Mouse (Mus musculus) midbrain, embryonic 13.5 days (tissue): ENCODE results near the gene Eif4a1. TPM values are rescaled to one million over a fixed set of nuclear protein-coding genes. Genes with fewer than 3 reads are reported as not detected.

Experiments used
- ATAC-seq: fragments of 200-750 bp; cut with Nextera tagmentation; 2 replicates; pipeline ENCODE4 v1.8.0; 2017; ENCODE audit warnings: mild to moderate bottlenecking, moderate TSS enrichment, moderate library complexity
- H3K27ac ChIP-seq: fragments of 300-500 bp; sonication (generic); 2 replicates; pipeline ENCODE4 v1.5.1; 2015; ENCODE audit warnings: inconsistent platforms, mild to moderate bottlenecking, moderate library complexity
- H3K27me3 ChIP-seq: fragments of 300-500 bp; sonication (generic); 2 replicates; pipeline ENCODE4 v1.6.1; 2015; ENCODE audit warnings: mild to moderate bottlenecking, inconsistent platforms
- H3K36me3 ChIP-seq: fragments of 300-500 bp; sonication (generic); 2 replicates; pipeline ENCODE4 v1.6.1; 2015; ENCODE audit warnings: mild to moderate bottlenecking, inconsistent platforms
- H3K4me1 ChIP-seq: fragments of 300-500 bp; sonication (generic); replicated peaks from 2 replicates; pipeline ENCODE4 v1.6.1; 2015; ENCODE audit warnings: inconsistent platforms
- H3K4me2 ChIP-seq: fragments of 300-500 bp; sonication (generic); replicated peaks from 2 replicates; pipeline ENCODE4 v1.6.1; 2015; ENCODE audit warnings: moderate library complexity, mild to moderate bottlenecking, inconsistent platforms
- H3K4me3 ChIP-seq: fragments of 300-500 bp; sonication (generic); replicated peaks from 2 replicates; pipeline ENCODE4 v1.5.1; 2015; ENCODE audit warnings: mild to moderate bottlenecking, inconsistent platforms
- H3K9ac ChIP-seq: fragments of 300-500 bp; sonication (generic); replicated peaks from 2 replicates; pipeline ENCODE4 v1.6.1; 2015; ENCODE audit warnings: mild to moderate bottlenecking, inconsistent platforms
- H3K9me3 ChIP-seq: fragments of 300-500 bp; sonication (generic); 2 replicates; pipeline ENCODE4 v1.6.1; 2016; ENCODE audit warnings: mild to moderate bottlenecking, inconsistent platforms
- WGBS: fragments of 180-500 bp; shearing (Covaris S2); methylation state at CpG from one replicate; pipeline ENCODE4 v1.1.7; 2015; 5-methylcytosine and 5-hydroxymethylcytosine counted together
- polyA plus RNA-seq: library from polyadenylated mRNA; unstranded; fragments of >200 nt; fragmentation: Nextera tagmentation; extraction: Ambion mirVana; gene quantifications from 2 replicates; pipeline ENCODE4 v1.2.1, GENCODE M21; 2015

The Eif4a1 gene
- polyA plus RNA-seq, 1 experiment from 2014 or later, result 581 TPM

- Histone ChIP-seq H3K4me3 (no peak overlapping the region), H3K27ac (no peak overlapping the region), H3K4me2 (no peak overlapping the region), H3K9ac (no peak overlapping the region), H3K4me1 (peaks cover 38% of the 10 kb centered on the region), H3K9me3 (no peaks in the 10 kb centered on the region), H3K36me3 (peaks cover 9% of the 10 kb centered on the region), H3K27me3 (peaks cover 13% of the 10 kb centered on the region; the same call in 1 of the 2 replicates)
- 79% methylated on average over 12 of the region's 12 CpGs for WGBS
- no peak for ATAC-seq
Measured at GRCm38 (mm10) chr11:69684128-69684745, 12.0 kb upstream of the Eif4a1 start.

- Histone ChIP-seq H3K4me1 (peaks cover 44% of the 10 kb centered on the region), H3K4me3 (no peak overlapping the region), H3K27ac (peak overlapping the region; percentile 92; the same call in 1 of the 2 replicates), H3K4me2 (no peak overlapping the region; the same call in 1 of the 2 replicates), H3K27me3 (peaks cover 13% of the 10 kb centered on the region; the same call in 1 of the 2 replicates), H3K9ac (peak overlapping the region; percentile 64), H3K36me3 (peaks cover 11% of the 10 kb centered on the region), H3K9me3 (no peaks in the 10 kb centered on the region)
- WGBS, result 85% methylated on average over 7 of the region's 7 CpGs
- no peak for ATAC-seq
Measured at GRCm38 (mm10) chr11:69683576-69683975, 11.4 kb upstream of the Eif4a1 start.

GRCm38 (mm10) chr11:69682840-69683533 is 10.8 kb upstream of the Eif4a1 start:
- peak overlapping the region; percentile 92 for H3K27ac ChIP-seq
- peaks cover 13% of the 10 kb centered on the region; the same call in 1 of the 2 replicates for H3K27me3 ChIP-seq
- H3K9ac ChIP-seq, result peak overlapping the region; percentile 64
- H3K9me3 ChIP-seq, result no peaks in the 10 kb centered on the region
- H3K4me1 ChIP-seq, result peaks cover 46% of the 10 kb centered on the region
- peak; percentile 46 for ATAC-seq
- H3K4me2 ChIP-seq, result peak overlapping the region; percentile 98
- WGBS, result 23% methylated on average over 12 of the region's 12 CpGs
- H3K4me3 ChIP-seq, result peak overlapping the region; percentile 15
- H3K36me3 ChIP-seq, result peaks cover 17% of the 10 kb centered on the region

- Histone ChIP-seq H3K9ac (peak overlapping the region; percentile 86), H3K27ac (peak overlapping the region; percentile 92), H3K9me3 (no peaks in the 10 kb centered on the region), H3K4me3 (peak overlapping the region; percentile 78), H3K36me3 (peaks cover 24% of the 10 kb centered on the region), H3K4me1 (peaks cover 46% of the 10 kb centered on the region), H3K27me3 (peaks cover 13% of the 10 kb centered on the region; the same call in 1 of the 2 replicates), H3K4me2 (peak overlapping the region; percentile 98)
- peak; percentile 31 for ATAC-seq
- 26% methylated on average over 24 of the region's 24 CpGs for WGBS
Measured at GRCm38 (mm10) chr11:69682209-69682839, 10.1 kb upstream of the Eif4a1 start.

GRCm38 (mm10) chr11:69681314-69682208 is 9.3 kb upstream of the Eif4a1 start, which contains the start of gene Senp3:
Gene Senp3, minus strand, starts transcription at chr11:69682084.
- Histone ChIP-seq H3K9ac (peak within 1 kb of the TSS; percentile 86), H3K4me1 (peaks cover 44% of the 10 kb centered on the region)
- WGBS, result under 1% methylated on average over 79 of the region's 80 CpGs

GRCm38 (mm10) chr11:69680136-69680855 is 8.1 kb upstream of the Eif4a1 start:
- Histone ChIP-seq H3K36me3 (peaks cover 44% of the 10 kb centered on the region), H3K9me3 (no peaks in the 10 kb centered on the region), H3K4me1 (peaks cover 41% of the 10 kb centered on the region), H3K27me3 (peaks cover 5% of the 10 kb centered on the region; the same call in 1 of the 2 replicates), H3K4me2 (peak overlapping the region; percentile 98), H3K27ac (no peak overlapping the region), H3K4me3 (peak overlapping the region; percentile 78), H3K9ac (peak overlapping the region; percentile 86; the same call in 1 of the 2 replicates)
- ATAC-seq, result no peak
- 94% methylated on average over 30 of the region's 30 CpGs for WGBS

More at GRCm38 (mm10) chr11:69681314-69682208, 9.3 kb upstream of the Eif4a1 start, which contains the start of gene Senp3:
- no peaks in the 10 kb centered on the region for H3K9me3 ChIP-seq
- H3K36me3 ChIP-seq, result peaks cover 32% of the 10 kb centered on the region
- peak within 1 kb of the TSS; percentile 92 for H3K27ac ChIP-seq
- H3K4me3 ChIP-seq, result peak within 1 kb of the TSS; percentile 78
- peaks cover 6% of the 10 kb centered on the region; the same call in 1 of the 2 replicates for H3K27me3 ChIP-seq
- peak; percentile 98 for ATAC-seq
- peak within 1 kb of the TSS; percentile 98 for H3K4me2 ChIP-seq

GRCm38 (mm10) chr11:69679144-69679543 is 6.9 kb upstream of the Eif4a1 start:
- H3K9ac ChIP-seq, result no peak overlapping the region
- peaks cover 41% of the 10 kb centered on the region for H3K4me1 ChIP-seq
- no peak overlapping the region for H3K4me2 ChIP-seq
- no peaks in the 10 kb centered on the region for H3K9me3 ChIP-seq
- 100% methylated on average over 2 of the region's 2 CpGs for WGBS
- H3K27ac ChIP-seq, result no peak overlapping the region
- peaks cover 56% of the 10 kb centered on the region for H3K36me3 ChIP-seq
- H3K27me3 ChIP-seq, result no peaks in the 10 kb centered on the region
- ATAC-seq, result no peak
- no peak overlapping the region for H3K4me3 ChIP-seq

GRCm38 (mm10) chr11:69671726-69672124 is 498 bp downstream of the Eif4a1 start:
- peak; percentile 14 for ATAC-seq
- Histone ChIP-seq H3K4me2 (peak overlapping the region; percentile 84), H3K9ac (peak overlapping the region; percentile 99), H3K27me3 (no peaks in the 10 kb centered on the region), H3K4me3 (peak overlapping the region; percentile 76), H3K36me3 (peaks cover 74% of the 10 kb centered on the region), H3K27ac (peak overlapping the region; percentile 98), H3K4me1 (peaks cover 33% of the 10 kb centered on the region), H3K9me3 (no peaks in the 10 kb centered on the region)
- under 1% methylated on average over 43 of the region's 43 CpGs for WGBS

- no peaks in the 10 kb centered on the region for H3K27me3 ChIP-seq
- peaks cover 74% of the 10 kb centered on the region for H3K36me3 ChIP-seq
- 1% methylated on average over 52 of the region's 61 CpGs for WGBS
- peak overlapping the region; percentile 98 for H3K27ac ChIP-seq
- H3K4me3 ChIP-seq, result peak overlapping the region; percentile 76
- H3K9ac ChIP-seq, result peak overlapping the region; percentile 99
- ATAC-seq, result peak; percentile 69
- H3K4me2 ChIP-seq, result peak overlapping the region; percentile 84
- peaks cover 33% of the 10 kb centered on the region for H3K4me1 ChIP-seq
- H3K9me3 ChIP-seq, result no peaks in the 10 kb centered on the region
Measured at GRCm38 (mm10) chr11:69670786-69671725, 1.2 kb downstream of the Eif4a1 start.

- WGBS, result 85% methylated on average over 3 of the region's 3 CpGs
- peaks cover 71% of the 10 kb centered on the region for H3K36me3 ChIP-seq
- peaks cover 35% of the 10 kb centered on the region for H3K4me1 ChIP-seq
- ATAC-seq, result no peak
- no peak overlapping the region for H3K9ac ChIP-seq
- H3K4me2 ChIP-seq, result no peak overlapping the region
- H3K9me3 ChIP-seq, result no peaks in the 10 kb centered on the region
- no peak overlapping the region for H3K27ac ChIP-seq
- no peaks in the 10 kb centered on the region for H3K27me3 ChIP-seq
- H3K4me3 ChIP-seq, result no peak overlapping the region; the same call in 1 of the 2 replicates
Measured at GRCm38 (mm10) chr11:69666665-69667005, 5.6 kb downstream of the Eif4a1 start.
